Mouse (Mus musculus): Measurements from ENCODE around the gene Rps16. TPM values are rescaled to one million over a fixed set of nuclear protein-coding genes. Genes with fewer than 3 reads are reported as not detected.

Gene Rps16
- polyA plus RNA-seq, 1 experiment: 212 TPM

GRCm38 (mm10) chr7:28390331-28390730, 39.9 kb downstream of the Rps16 start:
- H3K36me3 ChIP-seq (ENCODE audit: control insufficient read depth): peaks cover 60% of the 10 kb centered on the region

GRCm38 (mm10) chr7:28392429-28393271, 42.2 kb downstream of the Rps16 start, which contains the start of the genes Med29 and Paf1:
Med29 (minus strand) TSS chr7:28392708.
Paf1 (plus strand) TSS chr7:28392951.
- no peak for TF ChIP-seq TAL1 (IDR thresholded peaks at IDR 0.05; ENCODE audit: low read length)
- TF ChIP-seq GATA1 (IDR thresholded peaks at IDR 0.05; ENCODE audit: low read length): no peak
- no peaks in the 10 kb centered on the region for H3K27me3 ChIP-seq (ENCODE audit: control insufficient read depth)
- H3K36me3 ChIP-seq (ENCODE audit: control insufficient read depth): peaks cover 60% of the 10 kb centered on the region
- H3K9me3 ChIP-seq (ENCODE audit: control insufficient read depth, low read length): no peaks in the 10 kb centered on the region
- H3K4me3 ChIP-seq (replicated peaks): peak within 1 kb of the TSS; percentile 84
- peaks cover 31% of the 10 kb centered on the region for H3K4me1 ChIP-seq (ENCODE audit: control insufficient read depth)

More at GRCm38 (mm10) chr7:28390331-28390730, 39.9 kb downstream of the Rps16 start:
- Histone ChIP-seq H3K4me1 (ENCODE audit: control insufficient read depth) (peaks cover 39% of the 10 kb centered on the region), H3K9me3 (ENCODE audit: control insufficient read depth, low read length) (no peaks in the 10 kb centered on the region), H3K27me3 (ENCODE audit: control insufficient read depth) (no peaks in the 10 kb centered on the region), H3K4me3 (replicated peaks) (no peak overlapping the region)
- TF ChIP-seq TAL1 (IDR thresholded peaks at IDR 0.05; ENCODE audit: low read length): no peak

GRCm38 (mm10) chr7:28393272-28393951, 43.0 kb downstream of the Rps16 start:
- Histone ChIP-seq H3K9me3 (ENCODE audit: control insufficient read depth, low read length) (no peaks in the 10 kb centered on the region), H3K4me1 (ENCODE audit: control insufficient read depth) (peaks cover 26% of the 10 kb centered on the region), H3K4me3 (replicated peaks) (peak overlapping the region; percentile 84), H3K27me3 (ENCODE audit: control insufficient read depth) (no peaks in the 10 kb centered on the region), H3K36me3 (ENCODE audit: control insufficient read depth) (peaks cover 60% of the 10 kb centered on the region)
- TF ChIP-seq TAL1 (IDR thresholded peaks at IDR 0.05; ENCODE audit: low read length) (no peak), GATA1 (IDR thresholded peaks at IDR 0.05; ENCODE audit: low read length) (no peak)

- Histone ChIP-seq H3K4me1 (ENCODE audit: control insufficient read depth) (peaks cover 25% of the 10 kb centered on the region), H3K27me3 (ENCODE audit: control insufficient read depth) (no peaks in the 10 kb centered on the region), H3K9me3 (ENCODE audit: control insufficient read depth, low read length) (no peaks in the 10 kb centered on the region), H3K36me3 (ENCODE audit: control insufficient read depth) (peaks cover 60% of the 10 kb centered on the region), H3K4me3 (replicated peaks) (no peak overlapping the region)
- no peak for TF ChIP-seq GATA1 (IDR thresholded peaks at IDR 0.05; ENCODE audit: low read length)
- TF ChIP-seq TAL1 (IDR thresholded peaks at IDR 0.05; ENCODE audit: low read length): no peak
Measured at GRCm38 (mm10) chr7:28395425-28395824, 45.0 kb downstream of the Rps16 start.

GRCm38 (mm10) chr7:28398000-28398399, 47.5 kb downstream of the Rps16 start:
- H3K4me1 ChIP-seq (ENCODE audit: control insufficient read depth): peaks cover 11% of the 10 kb centered on the region
- H3K27me3 ChIP-seq (ENCODE audit: control insufficient read depth): no peaks in the 10 kb centered on the region
- H3K9me3 ChIP-seq (ENCODE audit: control insufficient read depth, low read length): no peaks in the 10 kb centered on the region
- no peak overlapping the region for H3K4me3 ChIP-seq (replicated peaks)
- peaks cover 82% of the 10 kb centered on the region for H3K36me3 ChIP-seq (ENCODE audit: control insufficient read depth)
- no peak for TF ChIP-seq GATA1 (IDR thresholded peaks at IDR 0.05; ENCODE audit: low read length)
- TF ChIP-seq TAL1 (IDR thresholded peaks at IDR 0.05; ENCODE audit: low read length): no peak

- Histone ChIP-seq H3K4me3 (replicated peaks) (no peak overlapping the region), H3K36me3 (ENCODE audit: control insufficient read depth) (peaks cover 90% of the 10 kb centered on the region)
- TF ChIP-seq GATA1 (IDR thresholded peaks at IDR 0.05; ENCODE audit: low read length) (no peak), TAL1 (IDR thresholded peaks at IDR 0.05; ENCODE audit: low read length) (no peak)
Measured at GRCm38 (mm10) chr7:28398696-28399340, 48.4 kb downstream of the Rps16 start.

GRCm38 (mm10) chr7:28401030-28401429, 50.6 kb downstream of the Rps16 start:
- Histone ChIP-seq H3K27me3 (ENCODE audit: control insufficient read depth) (no peaks in the 10 kb centered on the region), H3K4me1 (ENCODE audit: control insufficient read depth) (no peaks in the 10 kb centered on the region), H3K4me3 (replicated peaks) (no peak overlapping the region), H3K36me3 (ENCODE audit: control insufficient read depth) (peaks cover 96% of the 10 kb centered on the region), H3K9me3 (ENCODE audit: control insufficient read depth, low read length) (no peaks in the 10 kb centered on the region)
- no peak for TF ChIP-seq GATA1 (IDR thresholded peaks at IDR 0.05; ENCODE audit: low read length)
- TF ChIP-seq TAL1 (IDR thresholded peaks at IDR 0.05; ENCODE audit: low read length): no peak

More at GRCm38 (mm10) chr7:28398696-28399340, 48.4 kb downstream of the Rps16 start:
- Histone ChIP-seq H3K27me3 (ENCODE audit: control insufficient read depth) (no peaks in the 10 kb centered on the region), H3K9me3 (ENCODE audit: control insufficient read depth, low read length) (no peaks in the 10 kb centered on the region), H3K4me1 (ENCODE audit: control insufficient read depth) (peaks cover 2% of the 10 kb centered on the region)

- Histone ChIP-seq H3K36me3 (ENCODE audit: control insufficient read depth) (peaks cover 96% of the 10 kb centered on the region), H3K27me3 (ENCODE audit: control insufficient read depth) (no peaks in the 10 kb centered on the region), H3K4me1 (ENCODE audit: control insufficient read depth) (no peaks in the 10 kb centered on the region), H3K9me3 (ENCODE audit: control insufficient read depth, low read length) (no peaks in the 10 kb centered on the region), H3K4me3 (replicated peaks) (no peak overlapping the region)
- TF ChIP-seq TAL1 (IDR thresholded peaks at IDR 0.05; ENCODE audit: low read length): no peak
- TF ChIP-seq GATA1 (IDR thresholded peaks at IDR 0.05; ENCODE audit: low read length): no peak
Measured at GRCm38 (mm10) chr7:28401942-28402341, 51.5 kb downstream of the Rps16 start.

Other genes starting within 250 kb of the Rps16 start
- gene 9530053A07Rik, start 221.2 kb upstream of the Rps16 start, polyA plus RNA-seq (2012): 0.01 TPM in 1 of 2 replicates, not detected in the other
- 18.4 TPM in 2 replicates for gene Fbl, start 180.9 kb upstream of the Rps16 start, polyA plus RNA-seq (2012)
- 14.1 and 15.9 TPM in 2 replicates for gene Dyrk1b, start 171.2 kb upstream of the Rps16 start, polyA plus RNA-seq (2012)
- gene Eid2, start 82.8 kb upstream of the Rps16 start, polyA plus RNA-seq (2012): 0.13 TPM in 1 of 2 replicates, not detected in the other
- gene Eid2b, start 72.9 kb upstream of the Rps16 start, polyA plus RNA-seq (2012): 0.60 and 0.94 TPM in 2 replicates
- gene Selenov, start 59.5 kb upstream of the Rps16 start, polyA plus RNA-seq (2012): not detected in 2 replicates
- gene Dll3, start 48.4 kb upstream of the Rps16 start, polyA plus RNA-seq (2012): 0.01 TPM in 1 of 2 replicates, not detected in the other
- gene Timm50, start 38.6 kb upstream of the Rps16 start, polyA plus RNA-seq (2012): 15.5 and 15.7 TPM in 2 replicates
- 8.3 and 10.6 TPM in 2 replicates for gene Supt5, start 11.9 kb upstream of the Rps16 start, polyA plus RNA-seq (2012)
- gene Plekhg2, start 21.9 kb downstream of the Rps16 start, polyA plus RNA-seq (2012): 0.45 and 0.53 TPM in 2 replicates
- gene Zfp36, start 29.6 kb downstream of the Rps16 start, polyA plus RNA-seq (2012): 2.3 and 2.8 TPM in 2 replicates
- 2.2 and 2.5 TPM in 2 replicates for gene Med29, start 42.1 kb downstream of the Rps16 start, polyA plus RNA-seq (2012)
- gene Paf1, start 42.3 kb downstream of the Rps16 start, polyA plus RNA-seq (2012): 5.1 and 6.7 TPM in 2 replicates
- 0.03 and 0.12 TPM in 2 replicates for gene Gmfg, start 86.8 kb downstream of the Rps16 start, polyA plus RNA-seq (2012)
- 0.02 TPM in 2 replicates for gene Lrfn1, start 101.3 kb downstream of the Rps16 start, polyA plus RNA-seq (2012)
- not detected in 2 replicates for gene Ifnl2, start 159.8 kb downstream of the Rps16 start, polyA plus RNA-seq (2012)
- not detected in 2 replicates for gene Ifnl3, start 172.2 kb downstream of the Rps16 start, polyA plus RNA-seq (2012)
- not detected in 2 replicates for gene Sycn, start 190.2 kb downstream of the Rps16 start, polyA plus RNA-seq (2012)
- gene Nccrp1, start 196.6 kb downstream of the Rps16 start, polyA plus RNA-seq (2012): 0.05 and 0.09 TPM in 2 replicates
- gene Samd4b, start 247.5 kb downstream of the Rps16 start, polyA plus RNA-seq (2012): 9.3 and 11.4 TPM in 2 replicates
- 16.1 and 20.0 TPM in 2 replicates for gene Pak4, start 247.5 kb downstream of the Rps16 start, polyA plus RNA-seq (2012)